Mouse (Mus musculus): ENCODE data around the gene Bbx.

Bbx gene

GRCm38 (mm10) chr16:50235231-50235630 is 197.0 kb downstream of the Bbx start:
- no peak for DNase-seq (ENCODE audit: low spot score in 2 of 2)

- DNase-seq (ENCODE audit: low spot score in 2 of 2), result no peak
Measured at GRCm38 (mm10) chr16:50230624-50231023, 201.6 kb downstream of the Bbx start.

GRCm38 (mm10) chr16:50228833-50229232 is 203.4 kb downstream of the Bbx start:
- no peak for DNase-seq (ENCODE audit: low spot score in 2 of 2)

- DNase-seq (ENCODE audit: low spot score in 2 of 2), result no peak
Measured at GRCm38 (mm10) chr16:50226274-50226673, 205.9 kb downstream of the Bbx start.

GRCm38 (mm10) chr16:50224946-50225345 is 207.2 kb downstream of the Bbx start:
- DNase-seq (ENCODE audit: low spot score in 2 of 2), result no peak

DNA sequence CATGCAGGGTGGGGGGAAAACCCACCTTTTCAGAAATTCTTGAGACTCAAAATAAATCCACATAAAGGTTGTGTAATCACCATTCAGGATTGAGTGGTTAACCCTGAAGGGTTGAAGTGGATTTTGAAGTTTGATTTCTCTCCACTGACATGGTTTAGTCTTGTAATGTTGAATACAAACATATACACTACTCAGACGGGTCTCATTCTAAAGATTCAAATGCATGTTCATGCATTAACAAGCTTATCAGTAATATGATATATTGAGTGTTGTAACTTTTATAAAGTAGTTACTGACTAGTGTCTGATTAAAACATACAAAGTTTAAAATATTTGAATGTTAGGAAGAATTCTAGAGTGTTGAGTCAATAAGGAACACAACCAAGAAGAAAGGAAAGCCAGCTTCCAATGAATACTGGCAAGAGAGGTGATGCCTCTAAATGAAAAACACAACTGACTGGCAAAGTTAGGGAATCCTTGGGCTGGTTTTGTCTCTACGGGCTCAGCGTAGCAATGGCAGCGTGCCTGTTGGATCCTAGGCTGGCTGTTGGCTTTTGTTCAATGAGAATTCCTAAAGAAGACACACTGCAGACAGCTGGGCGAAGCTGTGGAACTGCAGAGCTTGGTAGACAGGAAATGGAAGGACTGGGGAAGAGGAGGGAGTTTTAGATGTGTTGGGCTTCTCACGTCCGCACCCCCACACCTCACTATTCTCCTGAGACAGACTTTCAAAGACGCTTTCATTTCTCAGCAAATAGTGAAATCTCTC is 211.3 kb downstream of the Bbx start:
- peak in 1 of 2 experiments; percentile 21 for DNase-seq (ENCODE audit: low spot score in 2 of 2)

GRCm38 (mm10) chr16:50217084-50217483 is 215.1 kb downstream of the Bbx start:
- DNase-seq (ENCODE audit: low spot score in 2 of 2), result no peak

- DNase-seq (ENCODE audit: low spot score in 2 of 2), result no peak
Measured at GRCm38 (mm10) chr16:50211727-50212126, 220.5 kb downstream of the Bbx start.

- DNase-seq (ENCODE audit: low spot score in 2 of 2), result no peak
Measured at GRCm38 (mm10) chr16:50211231-50211630, 221.0 kb downstream of the Bbx start.

- no peak for DNase-seq (ENCODE audit: low spot score in 2 of 2)
Measured at GRCm38 (mm10) chr16:50210742-50211141, 221.4 kb downstream of the Bbx start.

GRCm38 (mm10) chr16:50204944-50205343 is 227.2 kb downstream of the Bbx start:
- DNase-seq (ENCODE audit: low spot score in 2 of 2), result no peak

DNA sequence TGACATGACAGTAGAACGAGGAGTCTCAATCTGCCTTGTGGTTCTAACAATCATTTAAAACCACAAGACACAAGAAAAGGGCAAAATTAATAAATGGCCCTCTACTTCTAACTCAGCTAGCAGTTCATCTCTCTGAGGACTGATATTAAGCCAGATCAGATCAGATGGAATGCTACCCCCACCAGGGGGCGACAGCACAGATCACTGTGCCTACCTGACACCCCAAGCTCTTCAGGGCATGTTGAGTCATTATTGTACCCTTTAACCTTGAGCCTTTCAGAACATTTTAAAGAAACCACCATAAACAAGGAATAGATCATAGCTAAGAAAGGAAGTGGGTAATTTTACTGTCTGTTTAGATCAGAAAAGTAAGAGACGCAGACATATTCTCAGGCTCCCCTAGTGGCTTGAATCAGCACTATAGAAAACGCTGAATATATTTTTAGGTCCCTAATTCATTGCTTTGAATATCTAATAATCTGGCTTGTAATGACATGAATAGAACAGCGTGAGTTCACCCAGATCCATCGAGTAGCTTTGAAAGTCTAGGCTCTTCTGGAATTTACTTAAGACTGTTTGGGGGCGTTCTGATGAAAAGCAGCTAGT is 230.5 kb downstream of the Bbx start:
- no peak for DNase-seq (ENCODE audit: low spot score in 2 of 2)

- DNase-seq (ENCODE audit: low spot score in 2 of 2), result no peak
Measured at GRCm38 (mm10) chr16:50200214-50200613, 232.0 kb downstream of the Bbx start.

GRCm38 (mm10) chr16:50196118-50196517 is 236.1 kb downstream of the Bbx start:
- DNase-seq (ENCODE audit: low spot score in 2 of 2), result no peak

- DNase-seq (ENCODE audit: low spot score in 2 of 2), result no peak
Measured at GRCm38 (mm10) chr16:50192626-50193025, 239.6 kb downstream of the Bbx start.

GRCm38 (mm10) chr16:50189108-50189507 is 243.1 kb downstream of the Bbx start:
- no peak for DNase-seq (ENCODE audit: low spot score in 2 of 2)

DNA sequence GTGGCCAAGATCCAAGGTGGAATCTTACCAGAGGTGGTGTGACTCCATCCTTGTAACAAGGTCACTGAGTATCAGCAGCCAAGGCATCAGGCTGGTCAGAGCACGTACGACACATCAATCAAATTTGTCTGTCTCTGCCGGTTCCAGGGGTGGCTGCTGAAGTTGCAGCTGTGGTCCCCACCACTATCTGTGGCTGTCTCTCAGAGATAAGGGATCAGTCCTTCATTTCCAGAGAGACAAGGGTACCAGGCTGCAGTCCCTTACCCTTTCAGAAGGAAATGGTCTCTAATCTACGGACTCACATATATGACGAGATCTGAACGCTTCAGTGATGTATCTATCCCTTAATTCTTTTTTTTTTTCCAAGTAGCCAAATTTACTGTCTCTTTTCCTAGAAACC is 245.6 kb downstream of the Bbx start:
- DNase-seq (ENCODE audit: low spot score in 2 of 2), result no peak

DNA sequence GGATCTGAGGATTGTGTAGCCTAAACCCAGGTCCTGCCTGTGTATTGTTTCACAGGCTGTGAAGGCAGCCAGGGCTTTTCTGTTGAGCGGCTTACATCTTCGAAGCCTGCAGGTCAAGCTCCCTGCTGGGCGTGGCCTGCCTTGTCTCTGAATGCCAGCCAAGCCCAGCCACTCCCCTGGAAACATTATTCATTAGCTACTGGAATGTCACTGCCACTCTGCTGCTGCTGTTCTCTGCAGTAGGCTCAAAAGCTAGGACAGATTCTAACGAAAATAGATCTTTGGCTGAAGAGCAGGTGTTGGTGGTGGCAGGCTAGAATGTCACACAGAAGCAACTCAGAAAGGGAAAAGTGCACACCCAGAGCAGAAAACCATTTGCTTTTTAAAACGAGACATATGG is 247.1 kb downstream of the Bbx start:
- DNase-seq (ENCODE audit: low spot score in 2 of 2), result no peak

- DNase-seq (ENCODE audit: low spot score in 2 of 2), result no peak
Measured at GRCm38 (mm10) chr16:50182988-50183387, 249.2 kb downstream of the Bbx start.

DNA sequence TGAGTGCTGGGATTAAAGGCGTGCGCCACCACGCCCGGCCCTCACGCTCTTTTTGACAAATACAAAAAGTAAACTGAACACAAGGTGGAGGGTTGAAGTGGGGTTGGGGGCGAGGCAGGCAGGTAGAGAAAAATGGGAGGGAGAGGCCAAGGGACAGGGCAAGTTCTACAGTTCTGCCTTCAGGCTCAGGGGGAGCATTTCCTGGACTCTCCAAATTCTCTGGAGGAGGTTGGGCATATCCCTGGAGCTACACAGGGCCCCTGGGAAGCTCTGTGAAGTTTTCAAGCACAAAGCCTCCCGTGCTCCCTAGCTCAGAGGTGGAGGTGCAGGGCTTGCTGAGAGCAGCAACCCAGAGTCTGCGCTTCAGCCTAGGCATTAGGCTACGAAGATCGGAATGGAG is 249.6 kb downstream of the Bbx start:
- DNase-seq (ENCODE audit: low spot score in 2 of 2), result no peak

GRCm38 (mm10) chr16:50172760-50173159 is 259.4 kb downstream of the Bbx start:
- no peak for DNase-seq (ENCODE audit: low spot score in 2 of 2)

- DNase-seq (ENCODE audit: low spot score in 2 of 2), result no peak
Measured at GRCm38 (mm10) chr16:50170812-50171211, 261.4 kb downstream of the Bbx start.

DNA sequence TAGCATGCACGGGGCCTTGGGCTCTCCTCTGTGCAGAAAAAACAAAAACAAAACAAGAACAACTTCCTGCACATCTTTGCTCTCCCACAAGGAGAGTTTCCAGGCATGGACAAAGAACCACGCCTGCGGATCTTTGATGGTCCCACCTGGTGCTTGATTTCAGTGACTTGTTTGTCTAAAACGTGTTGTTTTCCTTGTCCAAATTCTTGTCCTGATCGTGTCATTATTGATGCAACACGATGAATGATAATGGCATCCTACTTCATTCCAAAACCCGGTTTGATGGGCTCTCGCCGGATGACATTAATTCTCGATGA is 264.2 kb downstream of the Bbx start:
- DNase-seq (ENCODE audit: low spot score in 2 of 2), result no peak

All from frontal cortex, postnatal 14 days (tissue).